Mouse (Mus musculus) forebrain, embryonic 16.5 days (tissue): ENCODE data around the gene Zfp704. TPM values are rescaled to one million over a fixed set of nuclear protein-coding genes. Genes with fewer than 3 reads are reported as not detected.
A peak's percentile ranks its signal among the peaks of the same experiment; 100 is the strongest.

Experiments
- ATAC-seq: fragments of 200-750 bp; cut with Nextera tagmentation; 2 replicates; pipeline ENCODE4 v1.8.0; 2017; ENCODE audit warnings: mild to moderate bottlenecking, moderate library complexity
- H3K27ac ChIP-seq: fragments of 300-500 bp; sonication (generic); 2 replicates; pipeline ENCODE4 v1.5.1; 2014; ENCODE audit warnings: low read length, control low read depth
- H3K27me3 ChIP-seq: fragments of 300-500 bp; sonication (generic); replicated peaks from 2 replicates; pipeline ENCODE4 v1.6.1; 2014; ENCODE audit warnings: low read length; ENCODE audit not compliant: control insufficient read depth, insufficient read depth
- H3K36me3 ChIP-seq: fragments of 300-500 bp; sonication (generic); 2 replicates; pipeline ENCODE4 v1.6.1; 2014; ENCODE audit not compliant: control insufficient read depth, insufficient read depth
- H3K4me1 ChIP-seq: fragments of 300-500 bp; sonication (generic); replicated peaks from 2 replicates; pipeline ENCODE4 v1.6.1; 2014; ENCODE audit warnings: low read length; ENCODE audit not compliant: control insufficient read depth, insufficient read depth
- H3K4me2 ChIP-seq: fragments of 300-500 bp; sonication (generic); 2 replicates; pipeline ENCODE4 v1.6.1; 2014; ENCODE audit warnings: mild to moderate bottlenecking, low read length, control low read depth
- H3K4me3 ChIP-seq: fragments of 300-500 bp; sonication (generic); replicated peaks from 2 replicates; pipeline ENCODE4 v1.5.1; 2014; ENCODE audit warnings: mild to moderate bottlenecking, low read length, control low read depth
- H3K9ac ChIP-seq: fragments of 300-500 bp; sonication (generic); replicated peaks from 2 replicates; pipeline ENCODE4 v1.6.1; 2014; ENCODE audit warnings: low read depth, low read length, control low read depth
- H3K9me3 ChIP-seq: fragments of 300-500 bp; sonication (generic); 2 replicates; pipeline ENCODE4 v1.6.1; 2016; ENCODE audit warnings: low read length; ENCODE audit not compliant: control insufficient read depth
- WGBS: fragments of 180-500 bp; shearing (Covaris S2); extraction: QIAGEN DNeasy Blood & Tissue Kit; methylation state at CpG from one replicate; pipeline ENCODE4 v1.1.7; 2014; 5-methylcytosine and 5-hydroxymethylcytosine counted together
- polyA plus RNA-seq: library from polyadenylated mRNA; unstranded; fragments of >200 nt; fragmentation: Nextera tagmentation; extraction: Ambion mirVana; gene quantifications from 2 replicates; pipeline ENCODE4 v1.2.1, GENCODE M21; 2015

The Zfp704 gene
- polyA plus RNA-seq, 1 experiment from 2014 or later = 19.7 TPM

GRCm38 (mm10) chr3:9474331-9474730 is 135.6 kb downstream of the Zfp704 start:
- ATAC-seq = no peak
- no peak overlapping the region for H3K27ac ChIP-seq
- WGBS = 95% methylated on average over 6 of the region's 6 CpGs
- H3K4me3 ChIP-seq = no peak overlapping the region
- H3K4me1 ChIP-seq = no peaks in the 10 kb centered on the region
- no peak overlapping the region for H3K9ac ChIP-seq
- no peaks in the 10 kb centered on the region for H3K9me3 ChIP-seq
- no peaks in the 10 kb centered on the region for H3K27me3 ChIP-seq
- no peak overlapping the region for H3K4me2 ChIP-seq
- H3K36me3 ChIP-seq = no peaks in the 10 kb centered on the region

DNA sequence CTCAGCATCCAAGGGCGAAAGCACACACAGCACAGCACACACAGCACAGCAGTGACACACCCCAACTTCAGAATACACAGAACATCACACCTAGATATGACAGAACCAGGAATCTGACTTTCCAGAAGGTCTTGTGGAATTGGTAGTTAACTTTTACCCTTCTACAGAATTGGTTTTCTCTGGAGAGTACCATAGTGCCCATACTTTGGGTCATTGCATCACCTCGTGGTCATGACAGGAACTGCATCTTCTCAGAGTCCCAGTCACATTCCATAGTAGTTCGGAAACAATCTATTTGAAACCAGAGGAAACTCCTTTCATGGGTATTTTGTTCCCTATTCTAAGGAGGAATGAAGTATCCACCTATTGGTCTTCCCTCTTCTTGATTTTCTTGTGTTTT is 143.6 kb downstream of the Zfp704 start:
- H3K36me3 ChIP-seq = no peaks in the 10 kb centered on the region
- no peak overlapping the region for H3K4me2 ChIP-seq
- H3K27ac ChIP-seq = no peak overlapping the region
- WGBS = 42% methylated on average over 3 of the region's 3 CpGs
- no peaks in the 10 kb centered on the region for H3K9me3 ChIP-seq
- no peaks in the 10 kb centered on the region for H3K27me3 ChIP-seq
- H3K9ac ChIP-seq = no peak overlapping the region
- H3K4me3 ChIP-seq = no peak overlapping the region
- ATAC-seq = peak; percentile 77
- H3K4me1 ChIP-seq = no peaks in the 10 kb centered on the region

DNA sequence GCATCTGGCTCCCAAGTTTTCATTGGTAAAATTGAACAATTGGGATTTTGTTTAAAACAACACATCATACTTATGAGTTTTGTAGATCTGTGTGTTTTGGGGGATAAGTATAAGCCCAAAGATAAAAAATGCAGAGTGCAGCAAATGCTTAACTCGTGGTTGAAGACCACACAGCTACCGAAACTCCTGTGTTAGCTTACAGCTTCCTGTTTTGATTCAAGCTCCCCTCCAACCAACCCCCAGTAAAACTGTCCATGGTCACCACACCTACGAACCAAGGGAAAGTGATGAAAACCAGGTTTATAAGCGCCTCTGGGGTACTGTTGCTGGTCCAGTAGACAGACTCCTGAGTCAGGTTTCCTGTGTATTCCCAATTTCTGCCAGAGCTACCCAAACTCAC is 144.2 kb downstream of the Zfp704 start:
- no peak overlapping the region for H3K9ac ChIP-seq
- H3K27me3 ChIP-seq = no peaks in the 10 kb centered on the region

GRCm38 (mm10) chr3:9461660-9462059 is 148.2 kb downstream of the Zfp704 start:
- H3K27me3 ChIP-seq = no peaks in the 10 kb centered on the region
- H3K4me3 ChIP-seq = no peak overlapping the region
- no peak overlapping the region for H3K9ac ChIP-seq
- 77% methylated on average over 5 of the region's 5 CpGs for WGBS
- no peaks in the 10 kb centered on the region for H3K4me1 ChIP-seq
- no peaks in the 10 kb centered on the region for H3K36me3 ChIP-seq
- H3K9me3 ChIP-seq = no peaks in the 10 kb centered on the region
- no peak overlapping the region for H3K4me2 ChIP-seq
- no peak for ATAC-seq
- H3K27ac ChIP-seq = no peak overlapping the region

More for the DNA sequence above, 144.2 kb downstream of the Zfp704 start:
- no peaks in the 10 kb centered on the region for H3K36me3 ChIP-seq
- 88% methylated on average over 4 of the region's 4 CpGs for WGBS
- H3K4me3 ChIP-seq = no peak overlapping the region
- ATAC-seq = no peak
- H3K27ac ChIP-seq = no peak overlapping the region
- H3K9me3 ChIP-seq = no peaks in the 10 kb centered on the region
- no peaks in the 10 kb centered on the region for H3K4me1 ChIP-seq
- no peak overlapping the region for H3K4me2 ChIP-seq

DNA sequence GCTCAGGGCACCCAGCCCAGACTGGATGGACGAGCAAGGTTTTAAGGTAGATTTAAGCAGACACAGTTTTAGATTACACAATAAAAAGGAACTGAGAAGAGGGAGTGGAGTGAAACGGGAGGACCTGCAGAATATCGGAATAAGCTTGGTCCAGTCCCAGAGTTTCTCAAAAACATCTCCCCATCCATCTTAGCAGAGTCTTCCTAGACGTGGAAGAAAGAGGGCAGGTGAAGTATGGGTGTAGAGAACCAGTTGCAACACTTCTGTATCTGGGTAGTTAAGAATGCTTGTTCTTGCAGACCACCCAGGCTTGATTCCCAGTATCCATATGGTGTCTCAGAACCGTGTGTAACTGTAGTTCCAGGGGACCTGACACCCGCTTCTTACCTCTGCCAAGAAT is 149.6 kb downstream of the Zfp704 start:
- ATAC-seq = no peak
- WGBS = 85% methylated on average over 6 of the region's 6 CpGs

GRCm38 (mm10) chr3:9456380-9456890 is 153.4 kb downstream of the Zfp704 start:
- H3K27me3 ChIP-seq = no peaks in the 10 kb centered on the region
- H3K27ac ChIP-seq = no peak overlapping the region
- no peak overlapping the region for H3K4me3 ChIP-seq
- no peak for ATAC-seq
- 65% methylated on average over 10 of the region's 10 CpGs for WGBS
- no peaks in the 10 kb centered on the region for H3K36me3 ChIP-seq
- H3K4me2 ChIP-seq = no peak overlapping the region
- H3K9ac ChIP-seq = no peak overlapping the region
- no peaks in the 10 kb centered on the region for H3K4me1 ChIP-seq
- H3K9me3 ChIP-seq = no peaks in the 10 kb centered on the region

More for the DNA sequence above, 149.6 kb downstream of the Zfp704 start:
- Histone ChIP-seq H3K27me3 (no peaks in the 10 kb centered on the region), H3K27ac (no peak overlapping the region), H3K4me1 (no peaks in the 10 kb centered on the region), H3K9ac (no peak overlapping the region), H3K4me2 (no peak overlapping the region), H3K4me3 (no peak overlapping the region), H3K36me3 (no peaks in the 10 kb centered on the region), H3K9me3 (no peaks in the 10 kb centered on the region)

DNA sequence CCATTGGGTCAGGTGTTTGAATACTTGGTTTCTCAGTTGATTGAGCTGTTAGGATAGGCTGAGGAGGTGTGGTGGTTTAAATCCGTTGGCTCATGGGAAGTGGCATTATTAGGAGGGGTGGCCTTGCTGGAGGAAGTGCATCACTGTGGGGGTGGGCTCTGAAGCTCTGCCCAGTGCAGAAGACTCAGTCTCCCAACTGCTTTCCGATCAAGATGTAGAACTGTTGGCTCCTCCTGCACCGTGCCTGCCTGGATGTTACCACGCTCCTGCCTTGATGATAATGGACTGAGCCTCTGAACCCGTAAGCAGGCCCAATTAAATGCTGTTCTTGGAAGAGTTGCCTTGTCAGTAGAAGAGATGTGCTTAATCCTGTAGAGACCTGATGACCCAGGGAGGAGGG is 154.5 kb downstream of the Zfp704 start:
- H3K9ac ChIP-seq = no peak overlapping the region

GRCm38 (mm10) chr3:9454556-9455330 is 155.1 kb downstream of the Zfp704 start:
- ATAC-seq = no peak; the same call in 1 of the 2 replicates

More for the DNA sequence above, 154.5 kb downstream of the Zfp704 start:
- 85% methylated on average over 5 of the region's 5 CpGs for WGBS
- ATAC-seq = 0 out of 2 replicates have a peak, but pooled peaks have one; percentile 31
- no peaks in the 10 kb centered on the region for H3K36me3 ChIP-seq
- H3K27me3 ChIP-seq = no peaks in the 10 kb centered on the region
- H3K4me3 ChIP-seq = no peak overlapping the region
- no peaks in the 10 kb centered on the region for H3K4me1 ChIP-seq
- no peak overlapping the region for H3K4me2 ChIP-seq
- H3K27ac ChIP-seq = no peak overlapping the region
- no peaks in the 10 kb centered on the region for H3K9me3 ChIP-seq

GRCm38 (mm10) chr3:9450521-9450920 is 159.4 kb downstream of the Zfp704 start:
- Histone ChIP-seq H3K4me3 (no peak overlapping the region), H3K9ac (no peak overlapping the region), H3K36me3 (peaks cover 7% of the 10 kb centered on the region), H3K4me2 (no peak overlapping the region), H3K9me3 (no peaks in the 10 kb centered on the region), H3K27me3 (no peaks in the 10 kb centered on the region), H3K4me1 (no peaks in the 10 kb centered on the region; the same call in 1 of the 2 replicates), H3K27ac (no peak overlapping the region)
- WGBS = 93% methylated on average over 12 of the region's 12 CpGs
- no peak for ATAC-seq

More at GRCm38 (mm10) chr3:9454556-9455330, 155.1 kb downstream of the Zfp704 start:
- H3K27ac ChIP-seq = no peak overlapping the region
- H3K9ac ChIP-seq = no peak overlapping the region
- H3K4me1 ChIP-seq = no peaks in the 10 kb centered on the region
- no peaks in the 10 kb centered on the region for H3K36me3 ChIP-seq
- H3K4me2 ChIP-seq = no peak overlapping the region
- H3K4me3 ChIP-seq = no peak overlapping the region
- WGBS = 86% methylated on average over 8 of the region's 8 CpGs
- H3K9me3 ChIP-seq = no peaks in the 10 kb centered on the region
- no peaks in the 10 kb centered on the region for H3K27me3 ChIP-seq
